Mouse (Mus musculus): ENCODE data around the gene Il25.
"Not testable (repeated sequence)": the region's sequence is repeated elsewhere in the genome, so short reads cannot be mapped to it uniquely, and the experiment has no call there.

Il25 gene

DNA sequence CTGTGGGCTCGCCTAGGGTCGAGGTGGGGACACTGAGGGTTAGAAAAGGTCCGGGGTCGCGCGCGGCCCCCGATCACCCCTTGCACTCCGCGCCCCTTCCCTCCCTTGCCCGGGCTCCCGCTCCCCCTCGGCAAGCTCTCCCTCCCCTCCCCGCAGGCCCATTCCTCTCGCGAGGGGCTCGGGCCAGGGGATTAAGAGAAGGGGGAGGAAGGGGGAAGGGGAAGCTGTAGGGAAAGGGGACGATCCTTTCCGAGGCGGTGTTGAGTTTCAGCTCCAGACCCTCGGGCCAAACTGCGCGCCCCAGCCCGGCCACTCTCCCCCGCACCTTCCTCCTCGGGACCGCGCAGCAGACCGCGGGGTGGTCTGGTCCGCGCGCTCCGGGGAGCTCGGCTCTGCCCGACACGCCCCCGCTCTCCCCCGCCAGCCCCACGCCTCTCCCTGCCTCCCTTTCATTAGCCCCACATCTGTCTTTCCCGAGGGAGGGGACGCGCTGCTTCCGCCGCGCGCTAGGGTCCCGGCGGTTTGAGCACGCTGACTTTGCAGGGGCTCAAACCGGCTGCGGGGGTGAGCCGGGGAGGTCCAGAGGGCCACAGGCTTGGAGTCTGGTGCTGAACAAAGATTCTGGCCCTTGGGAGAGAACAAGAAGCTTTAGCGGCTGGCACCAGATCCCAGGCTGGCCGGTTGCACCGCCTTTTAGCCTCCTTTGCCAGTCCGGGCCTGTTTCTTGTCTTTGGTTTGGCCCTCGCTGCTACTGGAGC, 5.9 kb upstream of the Il25 start:
- DNase-seq (ENCODE audit: low read depth, low spot score), result no peak

DNA sequence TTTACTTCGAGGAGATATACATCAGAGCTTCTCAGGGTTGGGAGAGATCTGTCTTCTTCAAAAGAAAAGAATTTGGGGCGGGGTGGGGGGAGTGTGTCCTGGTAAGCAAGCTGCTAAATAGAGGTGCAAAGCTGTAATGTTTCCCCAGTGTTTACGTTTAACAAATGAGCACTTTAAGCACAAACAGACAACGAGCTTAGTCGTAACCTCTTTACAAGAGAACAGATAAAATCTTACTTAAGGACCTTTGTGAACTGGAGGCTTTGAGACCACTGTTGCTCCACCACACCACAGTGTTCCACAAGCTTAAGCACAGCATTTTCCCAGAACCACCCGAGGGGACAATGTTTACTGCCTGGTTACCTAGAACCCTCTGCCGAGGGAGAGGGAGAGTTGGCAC, 5.2 kb upstream of the Il25 start:
- no peak for DNase-seq (ENCODE audit: low read depth, low spot score)

DNA sequence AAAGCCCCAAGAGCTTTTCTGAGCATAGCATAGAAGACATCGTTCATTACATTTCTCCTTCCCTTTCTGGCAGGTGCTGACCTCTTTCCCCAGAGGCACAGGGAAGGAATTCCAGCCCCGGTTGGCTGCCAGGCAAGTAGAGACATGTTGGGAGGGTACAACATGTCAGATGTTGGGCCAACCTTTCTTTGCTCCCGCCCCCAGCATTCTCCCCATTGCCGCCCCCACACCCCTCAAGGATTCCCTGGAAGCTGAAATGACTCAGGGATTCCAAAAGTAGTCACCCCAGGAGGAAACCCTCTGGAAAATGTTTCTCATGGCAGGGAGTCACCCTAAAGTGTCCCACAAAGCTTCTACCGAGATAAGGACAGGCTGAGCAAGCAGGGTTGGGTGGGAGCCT, 2.7 kb upstream of the Il25 start:
- DNase-seq (ENCODE audit: low read depth, low spot score), result no peak

DNA sequence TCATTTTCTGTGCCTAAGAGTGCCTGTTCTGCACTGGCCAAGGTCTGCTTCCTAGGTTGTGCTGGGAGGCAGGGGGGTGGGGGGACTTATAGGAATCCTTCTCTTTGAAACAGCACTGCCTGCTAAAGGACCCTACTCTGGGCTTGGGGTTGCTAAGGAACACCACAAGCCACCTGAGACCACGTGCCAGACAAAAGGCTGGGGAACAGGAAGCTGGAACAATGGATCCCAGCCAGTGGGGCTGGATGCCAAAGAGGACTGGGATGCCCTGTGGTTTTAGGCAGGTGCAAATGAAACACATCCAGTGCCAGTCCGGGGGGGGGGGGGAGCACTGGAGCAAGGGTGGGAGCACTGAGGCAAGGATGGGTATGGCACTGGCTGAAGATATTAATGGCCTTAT, 2.1 kb upstream of the Il25 start:
- DNase-seq (ENCODE audit: low read depth, low spot score), result no peak

DNA sequence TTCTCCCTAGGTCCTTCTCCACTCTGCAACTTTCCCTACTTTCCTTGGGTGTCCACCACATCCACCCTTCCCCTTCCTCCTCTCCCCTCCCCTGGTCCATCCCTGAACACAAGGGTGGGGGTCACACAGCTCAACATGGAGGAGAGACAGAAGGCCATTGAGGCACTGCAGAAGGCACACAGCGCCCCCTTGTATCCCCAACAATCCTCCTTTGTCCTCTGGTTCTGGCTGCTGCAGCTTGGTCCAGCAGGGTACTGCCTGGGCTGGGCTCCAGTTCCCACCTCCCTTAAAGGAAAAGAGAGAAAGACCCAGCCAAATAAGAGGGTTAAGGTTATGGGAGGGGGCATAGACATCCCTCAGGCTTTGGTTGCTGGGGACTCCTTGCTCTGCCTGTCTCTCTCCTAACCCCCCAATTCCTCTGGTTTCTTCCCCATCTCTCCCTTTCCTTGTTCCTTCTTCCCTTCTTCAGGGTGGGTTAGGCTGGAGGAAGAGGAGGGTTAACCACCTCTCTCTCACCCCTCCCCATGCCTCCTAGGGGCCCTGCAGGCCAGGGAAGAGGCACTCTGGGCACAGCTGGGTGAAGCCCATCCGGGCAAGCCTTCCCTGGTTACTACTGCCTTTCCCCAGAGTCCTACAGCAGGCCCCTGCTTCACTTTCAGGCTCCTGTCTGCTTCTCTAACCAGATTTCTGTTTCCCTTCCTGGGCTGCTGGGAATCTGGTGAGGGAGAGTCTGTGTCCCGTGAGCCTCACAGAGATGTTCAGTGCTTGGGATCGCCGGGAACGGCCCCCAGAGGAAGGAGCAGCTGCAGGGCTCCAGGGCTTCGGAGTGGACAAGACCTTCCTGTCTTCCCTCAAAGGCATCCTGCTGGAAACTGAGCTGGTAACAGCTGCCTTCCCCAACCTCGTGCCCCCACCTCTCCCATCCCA, 3.7 kb downstream of the Il25 start, which contains the start of gene Cmtm5:
Gene Cmtm5 (plus strand): TSS at position 358 of the 927 bp plus-strand sequence.
- DNase-seq (ENCODE audit: low read depth, low spot score), result no peak

DNA sequence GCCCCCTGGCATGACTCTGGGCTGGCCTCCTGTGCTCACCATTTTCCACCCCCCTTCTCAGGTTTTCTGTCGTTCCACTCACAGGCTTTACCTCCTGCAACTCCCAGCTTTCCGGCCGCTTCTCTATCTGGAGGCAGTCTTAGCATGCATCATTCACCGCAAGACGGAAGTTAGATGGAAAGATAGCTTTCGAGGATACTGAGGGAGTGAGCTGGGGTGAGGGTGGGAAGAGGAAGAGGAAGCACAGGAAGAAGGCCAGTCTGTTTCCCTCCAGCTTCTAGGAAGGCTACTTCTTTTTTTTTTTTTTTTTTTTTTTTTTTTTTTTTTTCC, 4.3 kb downstream of the Il25 start:
- DNase-seq (ENCODE audit: low read depth, low spot score), result no peak

DNA sequence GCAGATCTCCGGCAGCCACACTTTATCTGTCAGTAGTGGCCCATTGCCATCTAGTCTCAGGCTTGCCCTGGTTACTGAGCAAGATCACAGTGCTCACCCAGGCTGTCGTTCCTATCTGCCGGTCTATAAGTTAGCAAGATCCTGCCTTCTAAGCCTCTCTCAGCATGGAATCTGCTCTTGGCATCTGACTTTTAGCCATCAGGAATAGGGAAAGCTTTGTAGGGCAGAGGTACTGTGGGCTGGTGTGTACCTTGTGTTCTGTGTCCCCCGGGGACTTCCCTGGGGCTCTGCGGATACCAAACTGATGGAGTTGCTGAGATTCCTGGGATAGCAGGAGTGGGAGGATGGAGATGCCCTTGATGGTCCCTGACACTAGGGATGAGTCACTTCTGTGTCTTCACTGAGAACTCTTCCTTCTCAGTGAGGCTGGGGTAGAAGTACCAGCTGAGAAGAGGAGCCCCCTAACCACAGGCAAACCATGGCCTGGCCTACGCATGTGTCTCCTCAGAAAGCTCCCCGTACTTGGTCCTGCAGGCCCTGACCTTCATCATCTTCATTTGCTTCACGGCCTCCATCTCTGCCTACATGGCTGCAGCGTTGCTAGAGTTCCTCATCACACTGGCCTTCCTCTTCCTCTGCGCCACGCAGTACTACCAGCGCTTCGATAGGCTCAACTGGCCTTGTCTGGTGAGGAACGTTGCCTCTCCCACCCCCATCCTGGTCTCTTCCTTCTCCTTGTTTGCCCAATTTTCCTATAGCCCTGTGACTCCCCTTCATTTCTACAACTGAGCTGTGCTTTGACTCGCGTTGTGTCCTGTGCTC, 5.1 kb downstream of the Il25 start:
- no peak for DNase-seq (ENCODE audit: low read depth, low spot score)

DNA sequence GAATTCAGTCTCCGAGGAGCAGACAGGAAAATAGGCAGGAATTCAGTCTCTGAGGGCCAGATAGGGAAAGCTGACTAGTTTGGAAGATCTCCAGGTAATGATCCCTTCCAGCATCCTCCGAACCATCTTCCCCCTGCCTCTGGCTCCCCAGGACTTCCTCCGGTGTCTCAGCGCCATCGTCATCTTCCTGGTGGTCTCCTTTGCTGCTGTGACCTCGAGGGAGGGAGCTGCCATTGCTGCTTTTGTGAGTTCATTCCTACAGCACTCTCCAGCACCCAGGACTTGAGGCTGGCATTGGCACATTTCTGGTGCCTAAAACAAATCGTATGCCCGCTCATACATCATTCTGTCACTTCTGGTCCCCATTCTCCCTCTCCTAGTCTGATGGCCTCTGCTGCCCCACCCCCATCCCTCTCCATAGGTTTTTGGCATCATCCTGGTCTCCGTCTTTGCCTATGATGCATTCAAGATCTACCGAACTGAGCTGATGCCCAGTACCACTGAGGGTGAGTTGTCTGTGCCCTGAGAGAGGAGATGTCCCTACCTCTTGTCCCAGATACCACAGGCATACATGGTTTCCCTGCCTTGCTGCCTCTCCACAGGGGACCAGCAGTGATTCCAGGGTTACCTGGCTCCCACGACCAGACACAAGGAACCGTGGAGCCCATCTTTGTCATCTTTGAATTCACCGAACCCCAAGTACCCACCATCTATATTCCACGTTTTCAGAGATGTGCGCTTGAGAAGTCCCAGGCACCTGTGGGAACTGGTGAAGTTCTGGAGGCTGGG, 6.1 kb downstream of the Il25 start:
- DNase-seq (ENCODE audit: low read depth, low spot score), result no peak

DNA sequence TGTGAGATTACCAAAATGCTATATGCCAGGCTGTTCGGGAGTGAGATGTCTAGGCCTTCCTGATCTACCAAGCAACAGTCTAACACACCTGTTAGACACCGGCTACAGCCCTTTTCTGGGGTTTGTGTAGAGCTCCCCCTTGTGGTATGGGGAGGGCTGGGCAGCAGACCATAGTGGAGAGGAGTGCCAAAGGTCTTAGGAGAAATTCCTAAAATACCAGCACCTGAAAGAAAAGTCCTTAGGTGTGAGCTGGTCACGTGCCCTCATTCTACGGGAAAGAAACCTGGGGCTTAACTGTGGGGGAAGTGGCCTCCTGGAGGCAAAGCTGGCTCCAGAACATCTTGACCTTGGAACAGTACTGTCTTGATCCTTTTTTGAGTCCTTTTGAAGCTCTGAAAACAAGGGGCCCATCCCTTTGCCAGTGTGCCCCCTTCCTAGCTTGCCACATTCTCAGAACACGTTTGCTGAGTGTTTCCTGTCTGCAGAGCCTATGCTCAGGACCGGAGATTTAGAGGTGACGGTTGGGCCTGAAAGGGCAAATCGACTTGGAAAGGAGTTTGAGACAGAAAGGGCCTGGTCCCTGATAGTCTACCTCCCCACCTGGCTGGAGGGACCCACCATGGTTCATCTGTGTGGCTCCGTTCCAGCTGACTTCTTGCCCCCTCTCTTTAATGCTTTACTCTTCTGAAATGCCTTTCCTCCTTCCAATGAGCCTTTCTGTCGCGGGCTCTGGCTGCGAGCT, 7.1 kb downstream of the Il25 start:
- peak; percentile 20 for DNase-seq (ENCODE audit: low read depth, low spot score)

DNA sequence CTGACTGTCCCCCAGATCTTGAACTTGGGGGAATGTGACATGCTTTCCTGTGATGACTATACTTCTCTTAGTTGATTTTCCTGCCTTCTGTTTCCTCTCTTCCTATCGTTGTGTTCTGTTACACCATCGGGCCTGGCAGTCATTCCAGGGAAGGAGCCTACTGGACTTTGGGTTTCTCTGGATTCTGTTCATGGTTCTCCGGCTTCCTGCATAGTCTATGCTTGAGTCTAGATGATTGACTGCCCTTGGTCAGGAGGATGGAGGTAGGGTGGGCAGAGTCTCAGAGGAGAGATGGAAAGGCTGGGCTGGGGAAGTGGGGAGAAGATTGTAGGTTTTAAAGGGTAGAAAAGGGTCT, 7.7 kb downstream of the Il25 start:
- no peak for DNase-seq (ENCODE audit: low read depth, low spot score)

DNA sequence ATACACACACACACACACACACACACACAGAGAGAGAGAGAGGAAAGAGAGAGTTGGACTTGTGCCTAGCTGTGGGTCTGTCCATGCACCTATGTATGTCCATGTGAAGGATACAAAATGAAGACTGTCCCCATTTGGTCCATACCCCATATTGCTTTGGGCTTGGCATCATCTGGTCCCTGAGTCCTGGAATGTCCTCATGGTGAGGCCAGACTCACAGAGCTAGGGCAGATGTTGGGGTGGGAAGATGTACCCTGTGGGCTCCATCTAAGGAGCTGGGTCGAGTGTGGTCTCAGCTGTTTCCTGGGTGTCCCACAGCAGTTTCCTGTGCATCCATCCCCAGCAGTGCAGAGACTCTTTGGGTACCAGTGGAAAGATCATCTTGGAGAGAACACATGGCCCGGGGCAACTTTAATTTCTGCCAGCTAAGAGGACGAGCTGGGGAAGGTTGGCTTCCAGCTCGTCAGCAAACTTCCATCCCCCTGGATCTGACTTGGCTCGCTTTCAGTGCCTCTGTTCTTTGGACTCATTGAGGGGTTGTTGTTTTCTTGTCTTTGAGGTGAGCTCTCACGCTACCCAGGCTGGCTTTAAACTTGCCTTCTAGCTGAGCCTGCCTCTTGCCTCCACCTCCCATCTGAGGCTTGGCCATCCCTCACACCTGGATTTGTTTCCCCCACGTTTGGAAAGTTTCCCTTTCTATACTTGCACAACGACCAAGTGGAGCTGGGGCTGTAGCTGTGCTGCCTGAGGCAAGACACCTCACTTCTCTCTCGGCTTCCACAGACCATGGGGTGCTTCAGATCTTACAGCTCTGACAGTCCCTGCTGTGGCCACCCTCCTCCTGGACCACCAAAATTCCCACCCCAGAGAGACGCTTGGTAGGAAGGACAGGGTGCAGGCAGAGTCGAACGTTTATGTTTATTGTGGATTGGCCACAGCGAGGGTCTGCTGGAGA, 8.8 kb downstream of the Il25 start:
- DNase-seq (ENCODE audit: low read depth, low spot score), result no peak

DNA sequence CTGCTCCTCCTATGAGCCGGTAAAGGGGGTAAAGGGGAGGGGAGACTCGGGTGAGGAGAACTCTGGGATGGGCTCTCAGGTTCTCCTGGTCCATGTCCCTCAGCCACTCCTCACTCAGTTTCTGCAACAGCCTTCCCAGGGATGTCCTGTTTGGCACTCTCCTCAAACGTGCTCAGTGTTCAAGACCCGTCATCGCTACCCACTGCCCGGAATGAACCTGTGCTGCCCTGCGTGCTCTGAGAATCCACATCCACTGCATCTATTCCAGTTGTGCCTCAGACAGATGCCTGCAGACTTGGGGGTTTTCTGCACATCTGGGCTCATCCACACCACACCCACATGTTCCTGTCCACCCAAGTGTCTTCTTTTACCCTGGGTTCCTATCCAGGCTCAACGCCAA, 10.0 kb downstream of the Il25 start:
- no peak for DNase-seq (ENCODE audit: low read depth, low spot score)

DNA sequence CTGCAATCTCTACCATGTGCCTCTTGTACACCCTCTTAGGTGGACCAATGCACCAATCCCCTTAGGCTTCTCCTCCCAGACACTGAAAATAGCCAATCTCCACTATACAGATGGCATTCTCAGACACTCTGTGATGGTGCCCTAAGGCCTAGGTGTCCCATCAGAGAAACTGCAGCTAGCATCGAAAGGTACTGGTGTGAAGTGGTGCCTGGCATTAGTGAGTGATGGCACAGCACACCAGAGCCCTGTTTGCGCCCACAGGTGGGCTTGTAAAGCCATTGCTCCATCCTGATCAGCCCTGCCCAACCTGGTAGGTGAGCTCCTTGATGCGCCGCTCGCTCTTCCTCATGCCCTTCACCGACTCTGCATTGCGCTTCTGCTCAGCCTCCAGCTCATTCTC, 11.5 kb downstream of the Il25 start:
- no peak for DNase-seq (ENCODE audit: low read depth, low spot score)

DNA sequence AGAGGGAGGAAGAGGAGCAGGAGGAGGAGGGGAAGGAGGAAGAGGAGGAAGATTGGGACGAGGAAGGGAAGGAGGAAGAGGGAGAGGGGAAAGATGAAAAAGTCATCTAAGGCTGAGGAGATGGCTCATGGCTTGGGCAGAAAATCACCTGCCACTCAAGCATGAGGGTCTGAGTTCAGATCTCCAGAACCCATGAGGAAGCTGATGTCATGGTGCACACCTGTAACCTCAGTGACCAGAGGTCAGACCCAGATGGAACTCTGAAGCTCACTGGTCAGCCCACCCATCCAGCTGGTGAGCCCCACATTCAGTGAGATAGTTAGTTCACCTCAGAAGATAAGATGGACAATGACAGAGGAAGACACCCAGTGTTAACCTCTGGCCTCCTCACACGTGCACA, 12.4 kb downstream of the Il25 start:
- DNase-seq (ENCODE audit: low read depth, low spot score), result no peak

DNA sequence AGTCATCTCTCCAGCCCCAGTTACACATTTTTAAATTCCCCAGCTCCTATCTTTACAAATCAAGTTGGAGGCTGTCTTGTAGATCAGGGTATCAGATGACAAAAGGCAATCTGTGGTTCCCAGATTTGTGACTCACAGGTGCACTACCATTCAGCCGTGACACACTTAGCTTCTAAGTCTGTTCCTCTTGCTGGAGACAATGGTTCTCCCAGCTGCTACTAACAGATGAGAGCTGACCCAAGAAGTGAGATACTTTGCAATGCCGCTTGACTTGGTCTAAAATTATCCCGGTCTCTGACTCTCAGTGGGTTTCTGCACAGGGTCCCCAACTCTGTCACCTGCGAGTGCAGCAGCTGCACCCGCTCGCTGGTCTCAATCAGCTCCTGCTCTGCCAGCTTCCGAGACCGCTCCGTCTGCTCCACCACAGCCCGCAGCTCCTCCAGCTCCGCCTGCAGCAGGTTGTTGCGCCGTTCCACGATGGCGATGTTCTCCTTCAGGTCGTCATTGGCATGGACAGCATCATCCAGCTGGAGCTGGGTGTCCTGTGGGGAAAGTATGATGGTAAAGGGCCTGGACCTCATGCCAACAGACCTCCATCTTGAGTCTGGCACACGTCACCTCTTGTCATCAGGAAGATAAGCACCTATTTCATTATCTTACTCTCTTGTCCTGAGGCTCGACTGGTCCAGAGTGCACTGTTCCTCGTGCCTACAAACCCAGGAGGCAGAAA, 13.6 kb downstream of the Il25 start:
- DNase-seq (ENCODE audit: low read depth, low spot score), result no peak

DNA sequence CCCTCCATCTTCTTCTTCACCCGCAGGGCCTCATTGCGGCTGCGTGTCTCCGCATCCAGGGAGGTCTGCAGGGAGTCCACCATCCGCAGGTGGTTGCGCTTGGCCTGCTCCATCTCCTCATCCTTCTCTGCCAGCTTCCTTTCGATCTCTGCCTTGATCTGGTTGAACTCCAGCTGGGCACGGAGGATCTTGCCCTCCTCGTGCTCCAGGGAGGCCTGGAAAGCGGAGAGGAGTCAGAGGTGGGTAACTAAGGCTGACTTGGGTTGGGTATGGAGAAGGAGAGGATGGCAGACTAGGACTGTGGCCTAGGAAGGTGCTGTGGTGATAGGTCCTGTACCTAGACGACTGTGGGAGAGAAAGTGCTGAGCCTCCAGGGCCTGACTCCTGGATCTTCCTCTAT, 14.5 kb downstream of the Il25 start:
- DNase-seq (ENCODE audit: low read depth, low spot score), result not testable (repeated sequence)

DNA sequence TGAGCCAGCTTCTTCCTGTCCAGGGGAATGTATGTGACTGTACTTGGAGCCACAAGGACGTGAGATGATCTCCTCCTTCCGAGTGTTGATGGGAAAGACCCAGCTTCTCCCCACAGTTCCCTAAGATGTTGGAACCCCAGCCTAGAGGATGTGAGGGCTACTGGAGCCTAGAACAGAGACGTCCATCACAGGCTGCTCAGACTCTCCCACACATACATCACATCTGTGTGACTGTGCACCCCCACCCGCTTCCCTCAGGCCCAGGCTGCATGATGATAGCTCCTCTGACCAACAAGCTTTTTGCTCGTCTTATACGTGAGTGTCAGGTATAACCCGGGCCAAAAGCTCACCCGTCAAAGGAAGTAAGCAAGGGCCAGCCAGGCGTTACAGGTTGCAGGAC, 16.3 kb downstream of the Il25 start:
- no peak for DNase-seq (ENCODE audit: low read depth, low spot score)

DNA sequence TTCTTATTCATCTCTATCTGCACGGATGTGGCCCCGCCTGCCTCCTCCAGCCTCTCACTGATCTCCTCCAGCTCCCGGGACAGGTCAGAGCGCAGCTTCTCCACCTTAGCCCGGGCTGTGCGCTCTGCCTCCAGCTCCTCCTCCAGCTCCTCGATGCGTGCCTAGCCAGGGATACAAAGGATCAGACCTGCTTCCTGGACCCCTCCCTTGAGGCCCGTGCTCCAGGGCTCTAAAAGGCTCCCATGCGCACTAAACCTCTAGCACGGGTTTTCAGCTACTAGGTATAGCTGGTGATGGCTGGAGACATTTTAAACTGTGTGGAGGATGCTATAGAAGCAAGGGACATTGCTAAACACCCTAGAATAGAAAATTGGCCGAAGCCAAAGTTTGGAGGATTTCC, 18.0 kb downstream of the Il25 start:
- no peak for DNase-seq (ENCODE audit: low read depth, low spot score)

DNA sequence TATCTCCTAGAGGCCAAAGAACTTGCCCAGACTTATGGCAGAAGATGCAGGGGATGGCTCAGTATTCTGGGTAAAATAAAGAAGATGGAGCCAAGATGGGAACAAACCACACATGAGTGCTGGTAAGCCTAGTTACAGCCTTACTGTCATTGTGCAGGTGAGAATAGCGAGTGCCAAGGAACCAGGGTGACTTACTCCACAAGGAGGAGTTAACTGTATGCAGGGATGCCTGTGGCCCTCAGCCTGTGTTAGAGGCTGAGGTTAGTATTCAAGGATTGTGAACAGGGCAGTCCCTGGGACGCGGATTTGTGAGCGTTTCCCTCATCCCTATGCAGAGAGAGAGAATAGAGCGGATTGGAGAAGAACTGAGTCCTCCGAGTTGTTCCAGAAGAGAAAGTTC, 19.1 kb downstream of the Il25 start:
- no peak for DNase-seq (ENCODE audit: low read depth, low spot score)
